Mouse (Mus musculus) frontal cortex, postnatal 25 days (tissue): ENCODE results near the gene Myof.

ENCODE experiments used
- DNase-seq, 2 experiments: peaks; one replicate each; pipeline ENCODE4 v3.0.0; 2022; ENCODE audit warnings: low spot score in 2 of 2

Myof gene

GRCm38 (mm10) chr19:38003671-38004521 lies 39.5 kb downstream of the Myof start:
- DNase-seq, result no peak

GRCm38 (mm10) chr19:38002816-38003215 lies 40.6 kb downstream of the Myof start:
- no peak for DNase-seq

DNA sequence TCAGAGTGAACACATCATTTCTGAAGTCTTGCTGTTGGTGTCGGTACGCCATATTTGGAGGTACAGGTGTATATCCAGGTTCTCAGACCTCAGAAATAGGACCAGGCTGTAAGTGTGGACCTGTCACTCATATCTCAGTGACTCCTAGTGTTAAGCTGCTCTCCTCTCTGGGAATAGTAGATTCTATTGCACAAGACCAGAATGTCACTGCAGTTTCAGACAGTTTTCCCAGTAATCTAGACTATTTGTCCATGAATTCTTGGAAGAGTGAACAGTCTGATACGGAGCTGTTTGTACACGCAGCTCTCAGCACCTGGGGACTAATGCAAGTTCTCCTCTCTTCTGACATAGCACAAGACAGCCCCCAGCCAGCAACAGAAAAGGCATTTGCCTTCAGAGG lies 42.4 kb downstream of the Myof start:
- DNase-seq, result no peak

GRCm38 (mm10) chr19:37999941-38000340 lies 43.4 kb downstream of the Myof start:
- no peak for DNase-seq

- no peak for DNase-seq
Measured at GRCm38 (mm10) chr19:37994301-37994700, 49.1 kb downstream of the Myof start.

- DNase-seq, result no peak
Measured at GRCm38 (mm10) chr19:37992184-37992554, 51.2 kb downstream of the Myof start.

GRCm38 (mm10) chr19:37991399-37992183 lies 51.8 kb downstream of the Myof start:
- peak; percentile 27 to 49 for DNase-seq

- DNase-seq, result no peak
Measured at GRCm38 (mm10) chr19:37989971-37990370, 53.4 kb downstream of the Myof start.

- DNase-seq, result no peak
Measured at GRCm38 (mm10) chr19:37988156-37988555, 55.2 kb downstream of the Myof start.

DNA sequence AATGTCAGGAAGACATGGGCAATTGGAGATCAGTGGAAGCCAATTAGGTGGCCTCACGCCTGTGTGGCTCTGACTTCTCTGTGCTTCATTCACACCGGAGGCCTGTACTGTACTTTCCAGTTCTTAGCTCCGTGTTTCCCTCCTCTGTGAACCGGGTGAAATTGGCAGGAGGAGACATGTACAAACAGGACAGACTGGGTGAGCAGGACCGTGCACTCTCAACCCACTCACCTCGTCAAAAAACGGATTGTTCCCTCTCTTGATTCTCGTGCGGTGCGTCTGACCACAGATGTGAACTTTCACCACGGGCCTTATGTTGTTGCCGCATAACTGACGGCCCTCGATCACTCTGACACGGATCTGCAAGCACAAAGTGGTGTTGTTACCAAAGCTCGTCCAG lies 57.6 kb downstream of the Myof start:
- DNase-seq, result no peak

GRCm38 (mm10) chr19:37975951-37976350 lies 67.4 kb downstream of the Myof start:
- no peak for DNase-seq

DNA sequence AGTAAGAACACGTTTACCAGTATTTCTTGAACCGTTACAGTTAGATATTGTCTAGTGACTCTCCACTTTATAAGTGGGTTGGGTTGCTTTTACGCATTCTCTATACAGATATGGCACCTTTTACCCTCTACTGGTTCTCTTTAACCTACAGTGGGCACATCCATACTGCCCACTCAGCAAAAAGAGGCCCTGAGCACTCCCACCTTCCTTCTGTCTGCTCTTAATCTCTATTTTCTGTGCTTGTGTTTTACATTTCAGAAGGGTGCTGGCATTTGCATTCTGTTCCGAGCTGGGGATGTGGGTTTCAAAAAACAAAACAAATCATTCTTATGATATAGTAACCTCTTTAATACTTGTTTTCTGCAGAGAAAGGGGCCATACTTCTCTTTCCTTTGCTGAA lies 72.8 kb downstream of the Myof start:
- DNase-seq, result no peak

- DNase-seq, result no peak
Measured at GRCm38 (mm10) chr19:37970004-37970403, 73.4 kb downstream of the Myof start.

DNA sequence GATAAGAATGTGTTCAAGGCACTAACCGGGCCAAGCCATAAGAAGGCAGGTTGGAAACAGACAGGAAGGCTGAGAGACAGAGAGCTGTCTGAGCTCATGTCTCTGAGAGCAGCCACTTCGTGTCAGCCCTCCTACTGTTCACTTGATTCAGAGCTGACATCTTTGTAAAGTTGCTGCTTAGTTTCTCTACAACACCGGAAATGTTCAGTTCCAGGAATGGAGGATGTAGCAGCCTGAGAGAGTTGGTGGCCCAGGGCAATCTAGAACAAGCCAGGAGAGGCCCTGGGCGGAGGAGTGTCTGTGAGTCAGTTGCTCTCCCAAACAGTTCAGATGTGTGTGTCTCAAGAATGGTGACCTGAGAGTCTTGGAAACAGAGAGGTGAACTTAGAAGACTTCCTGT lies 77.5 kb downstream of the Myof start:
- no peak for DNase-seq

DNA sequence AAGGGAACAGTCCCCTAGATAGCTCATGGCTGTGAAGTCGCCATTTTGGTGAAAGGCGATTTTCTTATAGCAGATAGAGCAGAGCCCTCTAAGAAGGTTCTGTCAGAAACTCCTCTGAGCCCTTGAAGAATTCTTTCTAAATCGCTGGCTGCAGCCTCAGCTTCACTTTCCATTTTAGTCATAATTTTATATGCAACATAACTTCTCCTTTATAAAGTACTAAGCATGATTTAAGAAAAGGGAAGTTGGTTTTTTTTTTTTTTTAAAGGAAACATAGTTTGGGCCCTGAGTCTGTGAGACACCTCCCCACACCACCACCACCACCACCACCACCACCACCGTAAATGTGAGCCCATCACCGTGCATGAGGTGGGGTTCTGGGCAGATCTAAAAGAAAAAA lies 80.0 kb downstream of the Myof start:
- DNase-seq, result no peak

DNA sequence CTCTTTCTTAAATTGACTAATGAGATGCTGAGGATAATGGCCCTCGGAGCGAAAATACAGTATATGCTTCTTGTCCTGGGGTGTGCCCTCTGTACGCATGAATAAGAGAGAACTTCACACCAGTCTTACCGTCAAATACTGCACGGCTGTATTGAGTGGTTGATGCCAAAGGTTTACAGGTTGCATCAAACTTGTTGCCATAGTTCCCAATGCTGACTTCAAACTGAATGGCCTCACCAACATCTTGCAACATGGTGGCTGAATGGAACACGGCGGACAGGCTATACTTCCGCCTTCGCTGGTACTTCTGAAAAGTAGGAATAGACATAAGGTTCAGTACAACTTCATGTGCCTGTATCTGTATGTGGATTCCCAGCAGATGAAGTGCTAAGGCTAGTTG lies 82.6 kb downstream of the Myof start:
- DNase-seq, result no peak

DNA sequence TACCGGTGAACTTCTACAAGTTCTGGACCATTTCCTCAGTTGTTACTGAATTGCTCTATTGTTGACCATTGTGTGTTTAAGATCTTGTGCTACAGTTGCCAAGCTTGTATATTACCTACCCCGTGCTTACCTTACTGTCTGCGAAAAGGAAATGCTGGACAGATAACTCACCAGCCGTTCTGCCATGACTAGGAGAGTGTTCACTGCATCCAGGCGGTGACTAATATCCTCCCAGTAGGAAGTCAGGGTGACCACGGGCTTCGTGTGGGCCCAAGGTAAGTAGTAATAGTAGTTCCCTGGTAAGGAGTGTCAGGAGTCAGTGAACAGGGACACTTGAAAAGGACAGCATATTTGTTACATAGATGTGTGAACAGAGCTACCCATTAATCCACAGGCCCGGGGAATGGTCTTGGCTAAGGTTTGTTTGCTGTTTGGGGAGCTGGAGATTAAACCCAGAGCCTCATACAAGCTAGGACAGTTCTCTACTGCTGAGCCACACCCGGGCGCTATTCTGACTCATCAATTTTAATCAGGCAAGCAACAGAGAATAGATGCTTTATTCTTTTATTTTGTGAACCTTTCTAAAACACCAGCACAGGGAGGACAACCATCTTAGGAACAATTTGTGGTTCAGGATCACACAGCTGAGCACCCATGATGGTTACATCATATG lies 83.7 kb downstream of the Myof start:
- no peak for DNase-seq

DNA sequence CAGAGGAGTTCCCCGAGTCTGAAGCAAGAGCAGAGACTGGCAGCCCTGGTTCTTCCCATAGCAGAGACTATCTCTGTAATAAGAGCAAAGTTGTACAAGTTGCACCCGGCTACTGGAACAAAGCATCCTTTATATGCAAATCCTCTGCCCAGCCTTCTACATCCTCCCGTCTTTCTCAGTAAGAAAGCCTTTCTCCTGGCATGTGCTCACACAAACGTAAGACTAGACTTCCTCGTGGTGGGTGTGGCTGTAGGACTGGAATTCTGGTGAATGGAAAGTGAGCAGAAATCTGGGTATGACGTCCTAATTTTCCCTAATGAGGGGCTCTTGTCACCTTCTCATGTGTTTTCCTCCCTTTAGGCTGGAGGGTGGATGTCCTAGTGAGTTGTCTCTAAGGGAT lies 84.3 kb downstream of the Myof start:
- no peak for DNase-seq

GRCm38 (mm10) chr19:37957256-37957655 lies 86.1 kb downstream of the Myof start:
- DNase-seq, result no peak

DNA sequence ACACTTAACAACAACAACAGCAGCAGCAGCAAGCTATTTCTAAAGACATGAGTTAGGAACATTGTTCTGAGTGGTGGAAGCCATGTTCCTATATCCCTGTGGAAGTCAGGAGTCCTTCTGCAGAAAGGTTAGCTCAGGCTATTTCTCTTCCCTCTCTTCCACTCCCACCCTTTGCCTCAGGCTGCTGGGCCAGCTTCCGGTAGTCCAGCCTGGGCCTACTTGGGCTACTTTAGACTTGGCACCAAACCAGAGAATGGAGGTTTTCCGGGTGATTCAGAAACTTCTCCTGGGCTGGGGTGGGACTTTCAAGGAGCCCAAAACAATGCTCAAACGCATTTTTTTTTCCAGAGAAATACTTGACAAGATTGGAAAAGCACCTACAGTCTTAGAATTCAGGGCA lies 87.4 kb downstream of the Myof start:
- no peak for DNase-seq

- peak; percentile 42 to 70 for DNase-seq
Measured at GRCm38 (mm10) chr19:37955425-37956001, 87.9 kb downstream of the Myof start.

DNA sequence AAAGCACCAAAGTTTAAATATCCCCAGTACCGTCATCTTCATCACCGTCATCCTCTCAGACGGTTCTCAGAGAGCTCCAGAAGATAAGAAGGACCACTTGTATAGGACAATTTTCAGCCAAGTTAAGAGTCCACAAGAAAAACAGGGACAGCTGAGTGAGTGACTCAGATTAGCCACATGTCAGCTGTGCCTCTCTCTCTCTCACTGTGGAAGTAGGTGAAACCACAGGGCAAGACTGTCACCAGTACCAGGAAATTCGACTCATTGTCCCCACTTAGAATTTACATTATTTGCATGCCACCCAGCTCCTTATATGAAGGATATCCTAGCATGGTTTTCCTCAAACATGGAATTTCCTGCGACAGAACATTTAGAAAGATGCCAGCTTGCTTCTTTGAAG lies 88.6 kb downstream of the Myof start:
- no peak for DNase-seq
